Mouse (Mus musculus): ENCODE measurements around the gene Pafah1b2. TPM values are rescaled to one million over a fixed set of nuclear protein-coding genes. Genes with fewer than 3 reads are reported as not detected.
A peak's percentile ranks its signal among the peaks of the same experiment; 100 is the strongest.

The Pafah1b2 gene
- polyA plus RNA-seq, 1 experiment = 111 TPM

- Histone ChIP-seq H3K27ac (ENCODE audit: insufficient read depth, low read length) (no peak overlapping the region), H3K4me3 (replicated peaks; ENCODE audit: insufficient read depth, low read depth, low read length) (no peak overlapping the region), H3K4me1 (ENCODE audit: control insufficient read depth, insufficient read depth, low read length) (peaks cover 6% of the 10 kb centered on the region), H3K27me3 (ENCODE audit: control insufficient read depth, insufficient read depth, low read length) (no peaks in the 10 kb centered on the region)
- WGBS = 89% methylated on average over 6 of the region's 6 CpGs
- no peak for TF ChIP-seq POLR2A (IDR thresholded peaks at IDR 0.05; ENCODE audit: borderline replicate concordance, insufficient read depth, low read length)
- TF ChIP-seq CTCF (IDR thresholded peaks at IDR 0.05; ENCODE audit: borderline replicate concordance, insufficient read depth, low read depth, low read length) = no peak
- DNase-seq = no peak
These were observed 48.9 kb downstream of the Pafah1b2 start for GRCm38 (mm10) chr9:45963577-45963976.

GRCm38 (mm10) chr9:45961855-45962254 is 50.6 kb downstream of the Pafah1b2 start:
- TF ChIP-seq POLR2A (IDR thresholded peaks at IDR 0.05; ENCODE audit: borderline replicate concordance, insufficient read depth, low read length) (no peak), CTCF (IDR thresholded peaks at IDR 0.05; ENCODE audit: borderline replicate concordance, insufficient read depth, low read depth, low read length) (no peak)
- peak in 1 of 2 experiments; percentile 77 for DNase-seq
- 12% methylated on average over 2 of the region's 2 CpGs for WGBS

GRCm38 (mm10) chr9:45959661-45960060 is 52.8 kb downstream of the Pafah1b2 start:
- no peak overlapping the region for H3K27ac ChIP-seq (ENCODE audit: insufficient read depth, low read length)

More at GRCm38 (mm10) chr9:45961855-45962254, 50.6 kb downstream of the Pafah1b2 start:
- Histone ChIP-seq H3K4me1 (ENCODE audit: control insufficient read depth, insufficient read depth, low read length) (peaks cover 6% of the 10 kb centered on the region), H3K4me3 (replicated peaks; ENCODE audit: insufficient read depth, low read depth, low read length) (no peak overlapping the region), H3K27ac (ENCODE audit: insufficient read depth, low read length) (no peak overlapping the region), H3K27me3 (ENCODE audit: control insufficient read depth, insufficient read depth, low read length) (no peaks in the 10 kb centered on the region)

GRCm38 (mm10) chr9:45958851-45959250 is 53.6 kb downstream of the Pafah1b2 start:
- DNase-seq = no peak
- no peak for TF ChIP-seq POLR2A (IDR thresholded peaks at IDR 0.05; ENCODE audit: borderline replicate concordance, insufficient read depth, low read length)
- TF ChIP-seq CTCF (IDR thresholded peaks at IDR 0.05; ENCODE audit: borderline replicate concordance, insufficient read depth, low read depth, low read length) = no peak
- 60% methylated on average over 4 of the region's 4 CpGs for WGBS
- Histone ChIP-seq H3K27me3 (ENCODE audit: control insufficient read depth, insufficient read depth, low read length) (no peaks in the 10 kb centered on the region), H3K4me1 (ENCODE audit: control insufficient read depth, insufficient read depth, low read length) (peaks cover 3% of the 10 kb centered on the region), H3K27ac (ENCODE audit: insufficient read depth, low read length) (no peak overlapping the region), H3K4me3 (replicated peaks; ENCODE audit: insufficient read depth, low read depth, low read length) (no peak overlapping the region)

More at GRCm38 (mm10) chr9:45959661-45960060, 52.8 kb downstream of the Pafah1b2 start:
- DNase-seq = no peak
- Histone ChIP-seq H3K4me3 (replicated peaks; ENCODE audit: insufficient read depth, low read depth, low read length) (no peak overlapping the region), H3K4me1 (ENCODE audit: control insufficient read depth, insufficient read depth, low read length) (peaks cover 4% of the 10 kb centered on the region), H3K27me3 (ENCODE audit: control insufficient read depth, insufficient read depth, low read length) (no peaks in the 10 kb centered on the region)
- WGBS = 86% methylated on average over 7 of the region's 7 CpGs
- TF ChIP-seq CTCF (IDR thresholded peaks at IDR 0.05; ENCODE audit: borderline replicate concordance, insufficient read depth, low read depth, low read length) (no peak), POLR2A (IDR thresholded peaks at IDR 0.05; ENCODE audit: borderline replicate concordance, insufficient read depth, low read length) (no peak)

- H3K27ac ChIP-seq (ENCODE audit: insufficient read depth, low read length) = no peak overlapping the region
- DNase-seq = no peak
- H3K4me3 ChIP-seq (replicated peaks; ENCODE audit: insufficient read depth, low read depth, low read length) = no peak overlapping the region
- TF ChIP-seq POLR2A (IDR thresholded peaks at IDR 0.05; ENCODE audit: borderline replicate concordance, insufficient read depth, low read length) (no peak), CTCF (IDR thresholded peaks at IDR 0.05; ENCODE audit: borderline replicate concordance, insufficient read depth, low read depth, low read length) (no peak)
- 50% methylated on average over 7 of the region's 7 CpGs for WGBS
- peaks cover 6% of the 10 kb centered on the region for H3K4me1 ChIP-seq (ENCODE audit: control insufficient read depth, insufficient read depth, low read length)
- H3K27me3 ChIP-seq (ENCODE audit: control insufficient read depth, insufficient read depth, low read length) = no peaks in the 10 kb centered on the region
These were observed 54.3 kb downstream of the Pafah1b2 start for GRCm38 (mm10) chr9:45958023-45958670.

- Histone ChIP-seq H3K4me3 (replicated peaks; ENCODE audit: insufficient read depth, low read depth, low read length) (peak within 1 kb of the TSS; percentile 80), H3K4me1 (ENCODE audit: control insufficient read depth, insufficient read depth, low read length) (peaks cover 18% of the 10 kb centered on the region; the same call in 1 of the 2 replicates), H3K27ac (ENCODE audit: insufficient read depth, low read length) (peak within 1 kb of the TSS; percentile 87), H3K27me3 (ENCODE audit: control insufficient read depth, insufficient read depth, low read length) (no peaks in the 10 kb centered on the region)
- peak; percentile 91 to 92 for DNase-seq
- TF ChIP-seq CTCF (IDR thresholded peaks at IDR 0.05; ENCODE audit: borderline replicate concordance, insufficient read depth, low read depth, low read length) (no peak), POLR2A (IDR thresholded peaks at IDR 0.05; ENCODE audit: borderline replicate concordance, insufficient read depth, low read length) (0 out of 2 replicates have a peak, but pooled peaks have one; percentile 18)
- under 1% methylated on average over 48 of the region's 48 CpGs for WGBS
These were observed 57.2 kb downstream of the Pafah1b2 start, which contains the start of gene Sidt2 for GRCm38 (mm10) chr9:45955107-45955963. Gene Sidt2 (minus strand): TSS chr9:45955258.

GRCm38 (mm10) chr9:45954294-45955106 is 58.0 kb downstream of the Pafah1b2 start:
- no peak for TF ChIP-seq CTCF (IDR thresholded peaks at IDR 0.05; ENCODE audit: borderline replicate concordance, insufficient read depth, low read depth, low read length)
- TF ChIP-seq POLR2A (IDR thresholded peaks at IDR 0.05; ENCODE audit: borderline replicate concordance, insufficient read depth, low read length) = 0 out of 2 replicates have a peak, but pooled peaks have one; percentile 15
- H3K4me1 ChIP-seq (ENCODE audit: control insufficient read depth, insufficient read depth, low read length) = peaks cover 18% of the 10 kb centered on the region; the same call in 1 of the 2 replicates
- peak; percentile 67 to 72 for DNase-seq
- WGBS = under 1% methylated on average over 63 of the region's 63 CpGs
- H3K27ac ChIP-seq (ENCODE audit: insufficient read depth, low read length) = peak overlapping the region; percentile 87
- H3K4me3 ChIP-seq (replicated peaks; ENCODE audit: insufficient read depth, low read depth, low read length) = peak overlapping the region; percentile 80
- H3K27me3 ChIP-seq (ENCODE audit: control insufficient read depth, insufficient read depth, low read length) = no peaks in the 10 kb centered on the region
